Mouse (Mus musculus) MEL (cell line): ENCODE data around the gene Layn. TPM values are rescaled to one million over a fixed set of nuclear protein-coding genes. Genes with fewer than 3 reads are reported as not detected.

Experiments
- DNase-seq: peaks from one replicate; pipeline ENCODE4 v3.0.0; 2011; ENCODE audit warnings: low read depth, low spot score
- H3K27ac ChIP-seq: 2 replicates; pipeline ENCODE4 v1.5.1; 2012; ENCODE audit warnings: low read depth, mild to moderate bottlenecking, control low read depth, low read length, moderate library complexity; ENCODE audit not compliant: control insufficient read depth
- H3K27me3 ChIP-seq, 2 experiments: fragments of 150-350 bp in 1 of 2; sonication (generic) in 1 of 2; 2 replicates each; pipeline ENCODE4 v1.6.1; 2012; ENCODE audit warnings: low read length in 2 of 2, mild to moderate bottlenecking in 2 of 2, improper control_type of control experiment in 1 of 2, moderate library complexity in 1 of 2; ENCODE audit not compliant: insufficient read depth in 2 of 2, control insufficient read depth in 1 of 2
- H3K36me3 ChIP-seq, 2 experiments: 2 replicates each; pipeline ENCODE4 v1.6.1; 2012 to 2014; ENCODE audit warnings: low read length in 2 of 2, improper control_type of control experiment in 1 of 2, inconsistent platforms in 1 of 2, mild to moderate bottlenecking in 1 of 2; ENCODE audit not compliant: insufficient read depth in 2 of 2, control insufficient read depth in 1 of 2
- H3K4me1 ChIP-seq, 2 experiments: fragments of 150-350 bp in 1 of 2; sonication (generic) in 1 of 2; 2 replicates each; pipeline ENCODE4 v1.6.1; 2012; ENCODE audit warnings: low read length in 2 of 2, improper control_type of control experiment in 1 of 2, mild to moderate bottlenecking in 1 of 2; ENCODE audit not compliant: insufficient read depth in 2 of 2, control insufficient read depth in 1 of 2
- H3K4me3 ChIP-seq, 2 experiments: fragments of 150-350 bp in 1 of 2; sonication (generic) in 1 of 2; 2 replicates each; pipeline ENCODE4 v1.5.1; 2012; ENCODE audit warnings: low read depth in 2 of 2, low read length in 2 of 2, mild to moderate bottlenecking in 2 of 2, moderate library complexity in 2 of 2, control low read depth in 1 of 2, improper control_type of control experiment in 1 of 2; ENCODE audit not compliant: control insufficient read depth in 1 of 2, insufficient read depth in 1 of 2
- H3K79me2 ChIP-seq: 2 replicates; pipeline ENCODE4 v1.6.1; 2012; ENCODE audit warnings: mild to moderate bottlenecking, low read length, moderate library complexity; ENCODE audit not compliant: control insufficient read depth, poor library complexity, insufficient read depth
- H3K9ac ChIP-seq: 2 replicates; pipeline ENCODE4 v1.6.1; 2012; ENCODE audit warnings: low read depth, mild to moderate bottlenecking, control low read depth, low read length, moderate library complexity; ENCODE audit not compliant: control insufficient read depth, poor library complexity, severe bottlenecking
- H3K9me3 ChIP-seq: fragments of 150-350 bp; sonication (generic); replicated peaks from 2 replicates; pipeline ENCODE4 v1.6.1; 2012; ENCODE audit warnings: mild to moderate bottlenecking, low read length, improper control_type of control experiment, moderate library complexity; ENCODE audit not compliant: insufficient read depth
- BHLHE40 ChIP-seq: IDR thresholded peaks from 2 replicates; pipeline ENCODE4 v1.6.1; 2012; ENCODE audit warnings: low read depth, mild to moderate bottlenecking, inconsistent platforms, low read length, improper control_type of control experiment, borderline replicate concordance
- CHD1 ChIP-seq: IDR thresholded peaks from 2 replicates; pipeline ENCODE4 v1.6.1; 2012; ENCODE audit warnings: low read depth, mild to moderate bottlenecking, inconsistent platforms, low read length, improper control_type of control experiment
- CHD2 ChIP-seq: IDR thresholded peaks from 2 replicates; pipeline ENCODE4 v1.6.1; 2011; ENCODE audit warnings: low read length, improper control_type of control experiment
- ELF1 ChIP-seq: IDR thresholded peaks from 2 replicates; pipeline ENCODE4 v1.6.1; 2014; ENCODE audit warnings: low read depth, mild to moderate bottlenecking, inconsistent platforms, low read length, improper control_type of control experiment, moderate library complexity
- EP300 ChIP-seq, 2 experiments: IDR thresholded peaks; 2 replicates each; pipeline ENCODE4 v1.6.1; 2011; ENCODE audit warnings: improper control_type of control experiment in 2 of 2, low read length in 2 of 2, low read depth in 1 of 2, mild to moderate bottlenecking in 1 of 2
- ETS1 ChIP-seq: IDR thresholded peaks from 2 replicates; pipeline ENCODE4 v1.6.1; 2012; ENCODE audit warnings: low read depth, mild to moderate bottlenecking, inconsistent platforms, low read length, improper control_type of control experiment, moderate library complexity
- GABPA ChIP-seq: IDR thresholded peaks from 2 replicates; pipeline ENCODE4 v1.6.1; 2012; ENCODE audit warnings: low read depth, mild to moderate bottlenecking, inconsistent platforms, low read length, improper control_type of control experiment, moderate library complexity
- GATA1 ChIP-seq: IDR thresholded peaks from 2 replicates; pipeline ENCODE4 v1.6.1; 2011; ENCODE audit warnings: low read depth, low read length, improper control_type of control experiment
- HCFC1 ChIP-seq: IDR thresholded peaks from 2 replicates; pipeline ENCODE4 v1.6.1; 2012; ENCODE audit warnings: low read depth, mild to moderate bottlenecking, inconsistent platforms, low read length, improper control_type of control experiment, moderate library complexity
- JUND ChIP-seq: IDR thresholded peaks from 2 replicates; pipeline ENCODE4 v1.6.1; 2011; ENCODE audit warnings: low read depth, mild to moderate bottlenecking, improper control_type of control experiment, low read length
- MAZ ChIP-seq: IDR thresholded peaks from 2 replicates; pipeline ENCODE4 v1.6.1; 2012; ENCODE audit warnings: low read depth, mild to moderate bottlenecking, inconsistent platforms, low read length, improper control_type of control experiment
- MYB ChIP-seq: IDR thresholded peaks from 2 replicates; pipeline ENCODE4 v1.6.1; 2011; ENCODE audit warnings: mild to moderate bottlenecking, low read depth, low read length, improper control_type of control experiment
- NELFE ChIP-seq: IDR thresholded peaks from 2 replicates; pipeline ENCODE4 v1.6.1; 2011; ENCODE audit warnings: low read depth, low read length, improper control_type of control experiment
- NRF1 ChIP-seq: IDR thresholded peaks from 2 replicates; pipeline ENCODE4 v1.6.1; 2014; ENCODE audit warnings: low read depth, mild to moderate bottlenecking, inconsistent platforms, low read length, improper control_type of control experiment, moderate library complexity; ENCODE audit not compliant: poor library complexity, insufficient read depth, severe bottlenecking
- POLR2A ChIP-seq, 2 experiments: IDR thresholded peaks; 2 replicates each; pipeline ENCODE4 v1.6.1; 2011 to 2012; ENCODE audit warnings: low read length in 2 of 2, mild to moderate bottlenecking in 2 of 2, control low read depth in 1 of 2, improper control_type of control experiment in 1 of 2, low read depth in 1 of 2, moderate library complexity in 1 of 2; ENCODE audit not compliant: control insufficient read depth in 1 of 2, insufficient read depth in 1 of 2, poor library complexity in 1 of 2
- POLR2AphosphoS5 ChIP-seq: IDR thresholded peaks from 2 replicates; pipeline ENCODE4 v1.6.1; 2012; ENCODE audit warnings: low read depth, borderline replicate concordance, mild to moderate bottlenecking, inconsistent platforms, low read length, moderate library complexity, mixed read lengths
- RAD21 ChIP-seq: IDR thresholded peaks from 2 replicates; pipeline ENCODE4 v1.6.1; 2011; ENCODE audit warnings: mild to moderate bottlenecking, low read depth, low read length, improper control_type of control experiment
- RCOR1 ChIP-seq: IDR thresholded peaks from 2 replicates; pipeline ENCODE4 v1.6.1; 2012; ENCODE audit warnings: low read depth, mild to moderate bottlenecking, inconsistent platforms, low read length, improper control_type of control experiment
- SIN3A ChIP-seq: IDR thresholded peaks from 2 replicates; pipeline ENCODE4 v1.6.1; 2012; ENCODE audit warnings: low read length, improper control_type of control experiment, inconsistent platforms
- TAL1 ChIP-seq: IDR thresholded peaks from 2 replicates; pipeline ENCODE4 v1.6.1; 2012; ENCODE audit warnings: mild to moderate bottlenecking, inconsistent platforms, low read length, moderate library complexity, mixed read lengths
- TBP ChIP-seq: IDR thresholded peaks from 2 replicates; pipeline ENCODE4 v1.8.0; 2011; ENCODE audit warnings: low read depth, low read length, improper control_type of control experiment
- TCF12 ChIP-seq: IDR thresholded peaks from 2 replicates; pipeline ENCODE4 v1.6.1; 2014; ENCODE audit warnings: low read depth, mild to moderate bottlenecking, inconsistent platforms, low read length, improper control_type of control experiment, moderate library complexity
- UBTF ChIP-seq: IDR thresholded peaks from 2 replicates; pipeline ENCODE4 v1.6.1; 2012; ENCODE audit warnings: low read depth, mild to moderate bottlenecking, inconsistent platforms, low read length, improper control_type of control experiment, moderate library complexity, borderline replicate concordance; ENCODE audit not compliant: insufficient read depth
- USF2 ChIP-seq, 2 experiments: IDR thresholded peaks; 2 replicates each; pipeline ENCODE4 v1.6.1; 2011 to 2012; ENCODE audit warnings: improper control_type of control experiment in 2 of 2, low read length in 2 of 2, borderline replicate concordance in 1 of 2, inconsistent platforms in 1 of 2, low read depth in 1 of 2, mild to moderate bottlenecking in 1 of 2; ENCODE audit not compliant: insufficient read depth in 1 of 2
- ZC3H11A ChIP-seq: IDR thresholded peaks from 2 replicates; pipeline ENCODE4 v1.6.1; 2012; ENCODE audit warnings: low read depth, mild to moderate bottlenecking, inconsistent platforms, low read length, improper control_type of control experiment
- ZKSCAN1 ChIP-seq: IDR thresholded peaks from 2 replicates; pipeline ENCODE4 v1.6.1; 2012; ENCODE audit warnings: low read depth, mild to moderate bottlenecking, inconsistent platforms, low read length, improper control_type of control experiment, moderate library complexity
- ZMIZ1 ChIP-seq: IDR thresholded peaks from 2 replicates; pipeline ENCODE4 v1.6.1; 2012; ENCODE audit warnings: low read depth, mild to moderate bottlenecking, inconsistent platforms, low read length, improper control_type of control experiment, moderate library complexity
- ZNF384 ChIP-seq: IDR thresholded peaks from 2 replicates; pipeline ENCODE4 v1.6.1; 2012; ENCODE audit warnings: low read depth, mild to moderate bottlenecking, inconsistent platforms, low read length, improper control_type of control experiment
- polyA plus RNA-seq, 2 experiments: library from polyadenylated mRNA; stranded (reverse) in 1 of 2; unstranded in 1 of 2; fragments of >175 nt in 1 of 2; fragments of >200 nt in 1 of 2; gene quantifications; 2 replicates each; pipeline versions ENCODE4 v1.2.1 to v1.2.4; 2012; ENCODE audit warnings: low replicate concordance in 2 of 2, low read depth in 1 of 2; ENCODE audit not compliant: insufficient read length in 2 of 2, insufficient read depth in 1 of 2, missing spikeins in 1 of 2
- total RNA-seq: library from RNA; depleted of rRNA; stranded (reverse); fragments of 300-350 nt; gene quantifications from 2 replicates; pipeline ENCODE4 v1.2.3, GENCODE M21; 2012

The Layn gene
- total and polyA plus RNA-seq, 3 experiments, result not detected

DNA sequence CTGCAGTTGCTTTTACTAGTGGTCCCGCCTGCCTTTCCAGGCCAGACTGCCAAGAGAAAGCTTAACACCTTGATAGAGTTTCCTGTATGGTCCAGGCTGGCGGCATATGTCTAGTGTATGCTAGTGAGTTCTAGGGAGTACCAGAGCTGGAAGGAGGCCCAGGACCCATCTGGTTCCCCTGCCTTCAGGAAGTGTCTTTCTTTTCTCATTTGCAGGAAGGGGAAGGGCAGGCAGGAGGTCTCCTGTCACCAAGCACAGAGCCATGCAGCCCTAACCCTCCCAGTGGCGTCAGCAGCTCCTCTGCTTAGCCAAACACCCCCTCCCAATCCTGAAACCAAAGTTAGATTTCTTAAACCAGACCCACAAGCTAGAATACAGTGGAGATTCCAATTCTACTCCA, 1.1 kb downstream of the Layn start:
- Histone ChIP-seq H3K79me2 (no peaks in the 10 kb centered on the region), H3K9me3 (no peaks in the 10 kb centered on the region), H3K4me1 (peaks cover 0 to under 1% of the 10 kb centered on the region in 2 experiments; a peak in 1 of 4 replicates), H3K36me3 (no peaks in the 10 kb centered on the region), H3K27me3 (peaks cover 4% of the 10 kb centered on the region in 2 experiments; a peak in 2 of 4 replicates), H3K27ac (no peak overlapping the region), H3K4me3 (no peak overlapping the region), H3K9ac (no peak overlapping the region)
- no peak for DNase-seq
- TF ChIP-seq POLR2A (IDR thresholded peaks at IDR 0.05; ENCODE audit: control insufficient read depth in 1 of 2, insufficient read depth in 1 of 2, low read depth in 1 of 2, low read length in 2 of 2, poor library complexity in 1 of 2) (no peak), USF2 (IDR thresholded peaks at IDR 0.05; ENCODE audit: borderline replicate concordance in 1 of 2, insufficient read depth in 1 of 2, low read depth in 1 of 2, low read length in 2 of 2) (no peak), MAZ (no peak), TCF12 (no peak), TAL1 (no peak), ZNF384 (no peak), EP300 (IDR thresholded peaks at IDR 0.05; ENCODE audit: low read depth in 1 of 2, low read length in 2 of 2) (no peak), ELF1 (no peak), POLR2AphosphoS5 (no peak), GABPA (no peak), ZMIZ1 (no peak), CHD1 (no peak), CHD2 (no peak), BHLHE40 (no peak), NRF1 (no peak), HCFC1 (no peak), ETS1 (no peak)

DNA sequence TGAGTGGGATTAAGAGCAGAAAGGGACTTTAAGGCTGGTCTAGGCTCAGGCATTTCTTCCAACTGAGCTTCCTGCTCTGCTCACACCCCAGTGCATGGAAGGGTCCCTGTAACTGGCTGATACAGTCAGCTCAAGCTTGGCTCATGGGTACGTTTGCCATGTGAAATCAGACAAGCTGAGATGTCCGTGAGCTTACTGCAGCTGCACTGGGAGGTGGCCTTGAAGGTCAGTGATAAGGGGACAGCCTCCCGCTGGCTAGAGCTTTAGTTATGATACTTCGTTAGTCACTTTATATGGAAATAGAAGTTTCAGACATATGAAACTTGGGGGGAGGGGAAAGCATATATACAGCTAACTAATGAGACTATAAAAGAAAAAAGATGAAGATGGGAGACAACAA, 6.1 kb downstream of the Layn start:
- Histone ChIP-seq H3K36me3 (no peaks in the 10 kb centered on the region), H3K27ac (no peak overlapping the region), H3K4me1 (peaks cover 0 to 9% of the 10 kb centered on the region in 2 experiments; a peak in 1 of 4 replicates), H3K9me3 (no peaks in the 10 kb centered on the region), H3K9ac (no peak overlapping the region), H3K4me3 (no peak overlapping the region)
- no peak for TF ChIP-seq USF2 (IDR thresholded peaks at IDR 0.05; ENCODE audit: borderline replicate concordance in 1 of 2, insufficient read depth in 1 of 2, low read depth in 1 of 2, low read length in 2 of 2)
- no peak for TF ChIP-seq NELFE
- no peak for TF ChIP-seq ETS1
- TF ChIP-seq TBP, result no peak
- TF ChIP-seq GATA1, result no peak
- TF ChIP-seq SIN3A, result no peak
- TF ChIP-seq ZC3H11A, result no peak
- TF ChIP-seq RCOR1, result no peak
- TF ChIP-seq EP300 (IDR thresholded peaks at IDR 0.05; ENCODE audit: low read depth in 1 of 2, low read length in 2 of 2), result no peak
- no peak for TF ChIP-seq JUND
- TF ChIP-seq RAD21, result no peak
- TF ChIP-seq UBTF, result no peak
- no peak for TF ChIP-seq CHD2
- no peak for TF ChIP-seq MYB
- TF ChIP-seq ZNF384, result no peak
- no peak for TF ChIP-seq ELF1
- TF ChIP-seq ZKSCAN1, result no peak
- TF ChIP-seq, all 39 proteins: peak for 0
- Histone ChIP-seq H3K79me2 (no peaks in the 10 kb centered on the region), H3K27me3 (peaks cover 0 to 5% of the 10 kb centered on the region in 2 experiments; a peak in 3 of 4 replicates)
- no peak for DNase-seq
